In genomic region chr4:150517381-150517780, GRCm38 (mm10) we compare ENCODE assay signal across 9 mouse cellular contexts.
DNase-seq lines count a peak whose midpoint lies in the region; ATAC-seq and TF ChIP-seq lines count a peak whose summit lies in the region.
"Had no signal": no experiment of that assay in that cellular context is flagged by ENCODE, and none has a peak within 500 bp of the region (broad histone marks: within the 10 kb centered on the region; RNA-seq: fewer than 3 reads in every experiment).

No protein-coding gene starts in this region.

- no peak overlapping the region for H3K4me3 ChIP-seq in lung, embryonic 14.5 days (ENCODE audit: low read depth, low read length)
- H3K4me3 ChIP-seq in hindbrain, embryonic 13.5 days = no peak overlapping the region
- H3K4me3 ChIP-seq in midbrain, embryonic 16.5 days (ENCODE audit: low read depth, low read length) = no peak overlapping the region
- H3K4me3 ChIP-seq: megakaryocyte, embryonic 14.5 days had no signal

- H3K9me3 ChIP-seq in lung, embryonic 14.5 days (ENCODE audit: low read depth, low read length) = no peaks in the 10 kb centered on the region
- H3K9me3 ChIP-seq in hindbrain, embryonic 13.5 days = no peaks in the 10 kb centered on the region
- no peaks in the 10 kb centered on the region for H3K9me3 ChIP-seq in midbrain, embryonic 16.5 days (replicated peaks; ENCODE audit: control insufficient read depth, low read length, poor library complexity, severe bottlenecking)
- H3K9me3 ChIP-seq: megakaryocyte, embryonic 14.5 days had no signal

- H3K36me3 ChIP-seq in lung, embryonic 14.5 days (ENCODE audit: insufficient read depth) = peaks cover 5% of the 10 kb centered on the region; the same call in 1 of the 2 replicates
- peaks cover 15% of the 10 kb centered on the region for H3K36me3 ChIP-seq in hindbrain, embryonic 13.5 days
- H3K36me3 ChIP-seq in midbrain, embryonic 16.5 days (ENCODE audit: control insufficient read depth, insufficient read depth, low read length) = no peaks in the 10 kb centered on the region

- TF ChIP-seq CTCF in lung, embryonic 14.5 days (IDR thresholded peaks at IDR 0.05; ENCODE audit: low read depth) = no peak

- no peaks in the 10 kb centered on the region for H3K4me1 ChIP-seq in lung, embryonic 14.5 days (ENCODE audit: insufficient read depth)
- peaks cover 12% of the 10 kb centered on the region for H3K4me1 ChIP-seq in hindbrain, embryonic 13.5 days (replicated peaks)
- peaks cover 11% of the 10 kb centered on the region for H3K4me1 ChIP-seq in midbrain, embryonic 16.5 days (ENCODE audit: control insufficient read depth, insufficient read depth, low read length)

- 20% methylated on average over 4 of the region's 4 CpGs for WGBS in lung, embryonic 14.5 days
- WGBS in hindbrain, embryonic 13.5 days = 50% methylated on average over 4 of the region's 4 CpGs
- 27% methylated on average over 4 of the region's 4 CpGs for WGBS in midbrain, embryonic 16.5 days

- DNase-seq in lung, embryonic 14.5 days = peak; percentile 31
- DNase-seq in lung, postnatal 10 days = no peak
- DNase-seq in adrenal gland, postnatal 36 days = peak; percentile 12 to 29
- no peak for DNase-seq in ovary, postnatal 10 days (ENCODE audit: low spot score)
- no peak for DNase-seq in left cerebral cortex, adult 11 months (ENCODE audit: low spot score)
- no peak for DNase-seq in ovary, postnatal 14 days (ENCODE audit: low spot score)

- H3K9ac ChIP-seq in lung, embryonic 14.5 days = no peak overlapping the region
- H3K9ac ChIP-seq in hindbrain, embryonic 13.5 days = no peak overlapping the region
- no peak overlapping the region for H3K9ac ChIP-seq in midbrain, embryonic 16.5 days (ENCODE audit: low read depth, low read length)

- peak; percentile 70 for ATAC-seq in lung, embryonic 14.5 days (ENCODE audit: insufficient read depth)
- ATAC-seq in hindbrain, embryonic 13.5 days (ENCODE audit: low FRiP score) = no peak
- no peak for ATAC-seq in midbrain, embryonic 16.5 days

- H3K27me3 ChIP-seq in lung, embryonic 14.5 days (ENCODE audit: insufficient read depth, low read length) = no peaks in the 10 kb centered on the region
- H3K27me3 ChIP-seq in hindbrain, embryonic 13.5 days = no peaks in the 10 kb centered on the region
- H3K27me3 ChIP-seq in midbrain, embryonic 16.5 days (ENCODE audit: control insufficient read depth, insufficient read depth, low read depth, low read length) = no peaks in the 10 kb centered on the region
- H3K27me3 ChIP-seq: megakaryocyte, embryonic 14.5 days had no signal

- peak overlapping the region; percentile 55 for H3K27ac ChIP-seq in lung, embryonic 14.5 days (ENCODE audit: low read depth)
- peak overlapping the region; percentile 71 for H3K27ac ChIP-seq in hindbrain, embryonic 13.5 days
- H3K27ac ChIP-seq in midbrain, embryonic 16.5 days (ENCODE audit: low read length) = peak overlapping the region; percentile 67

- H3K4me2 ChIP-seq in lung, embryonic 14.5 days = no peak overlapping the region
- H3K4me2 ChIP-seq in hindbrain, embryonic 13.5 days = no peak overlapping the region
- no peak overlapping the region for H3K4me2 ChIP-seq in midbrain, embryonic 16.5 days (ENCODE audit: low read length)

Comparison
In these comparisons a context has a peak if more than half of its experiments do, and no peak if none do; other contexts are left out.
1. DNase-seq: peak in lung, embryonic 14.5 days (single experiment) and adrenal gland, postnatal 36 days (2 of 2); none in lung, postnatal 10 days (single experiment), ovary, postnatal 10 days (single experiment), left cerebral cortex, adult 11 months (single experiment) and ovary, postnatal 14 days (single experiment).
2. Peak in every context shown above with its lines, with median percentiles within 50 percentile points of each other: H3K27ac ChIP-seq.